Mouse (Mus musculus) lung, postnatal 0 days (tissue): ENCODE results near the gene Plac8.

Source experiments
- CTCF ChIP-seq: IDR thresholded peaks from 2 replicates; pipeline ENCODE4 v1.5.1; 2016; ENCODE audit warnings: antibody characterized with exemption, mild to moderate bottlenecking
- EP300 ChIP-seq: IDR thresholded peaks from 2 replicates; pipeline ENCODE4 v1.6.1; 2016; ENCODE audit warnings: antibody characterized with exemption, mild to moderate bottlenecking, control low read depth

DNA sequence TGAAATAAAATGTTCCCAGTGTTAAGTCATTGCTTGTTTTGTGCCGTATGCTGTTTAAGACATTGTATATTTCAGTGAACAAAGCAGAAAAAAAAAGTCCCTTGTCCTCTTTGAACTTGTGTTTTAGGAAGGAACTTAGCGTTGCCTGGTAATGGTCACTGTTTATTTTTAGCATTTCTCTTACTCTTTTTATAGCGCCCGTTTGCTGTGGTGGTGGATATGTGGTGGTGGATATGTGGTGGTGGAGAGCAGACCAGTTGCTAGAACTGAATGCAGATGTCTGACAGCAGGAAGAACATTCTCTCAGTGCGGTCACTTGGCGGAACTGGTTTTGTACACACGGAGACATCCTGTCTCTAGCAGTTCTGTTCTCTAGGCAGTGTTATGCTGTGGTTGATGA, 45.9 kb downstream of the Plac8 start:
- TF ChIP-seq CTCF, result 0 out of 2 replicates have a peak, but pooled peaks have one; percentile 29
- TF ChIP-seq EP300, result peak; percentile 45; the same call in 1 of the 2 replicates
